In genomic region chr4:155040696-155041095, GRCm38 (mm10) we compare ENCODE assay signal across 11 mouse cellular contexts. TPM values are rescaled to one million over a fixed set of nuclear protein-coding genes. Genes with fewer than 3 reads are reported as not detected.
A peak's percentile ranks its signal among the peaks of the same experiment; 100 is the strongest.
DNase-seq lines count a peak whose midpoint lies in the region; ATAC-seq and TF ChIP-seq lines count a peak whose summit lies in the region.
"Had no signal": no experiment of that assay in that cellular context is flagged by ENCODE, and none has a peak within 500 bp of the region (broad histone marks: within the 10 kb centered on the region; RNA-seq: fewer than 3 reads in every experiment).

No protein-coding gene starts in this region.

- no peaks in the 10 kb centered on the region for H3K9me3 ChIP-seq in forebrain, embryonic 14.5 days (replicated peaks; ENCODE audit: control insufficient read depth, low read length)
- no peaks in the 10 kb centered on the region for H3K9me3 ChIP-seq in midbrain, embryonic 12.5 days
- H3K9me3 ChIP-seq: limb, embryonic 10.5 days; liver, embryonic 15.5 days had no signal

- peak overlapping the region; percentile 12; the same call in 1 of the 2 replicates for H3K4me2 ChIP-seq in forebrain, embryonic 14.5 days (ENCODE audit: low read length)
- H3K4me2 ChIP-seq in midbrain, embryonic 12.5 days (replicated peaks) = no peak overlapping the region
- H3K4me2 ChIP-seq: liver, embryonic 15.5 days had no signal

- no peak for ATAC-seq in cerebellum, adult (ENCODE audit: insufficient number of reproducible peaks, low FRiP score, low TSS enrichment)
- ATAC-seq in forebrain, embryonic 14.5 days = no peak
- no peak for ATAC-seq in midbrain, embryonic 12.5 days (ENCODE audit: low FRiP score, low read depth)

- no peaks in the 10 kb centered on the region for H3K36me3 ChIP-seq in forebrain, embryonic 14.5 days (ENCODE audit: control insufficient read depth, insufficient read depth, low read length)
- H3K36me3 ChIP-seq in midbrain, embryonic 12.5 days = no peaks in the 10 kb centered on the region
- H3K36me3 ChIP-seq: limb, embryonic 10.5 days; liver, embryonic 15.5 days had no signal

- peak overlapping the region; percentile 43; the same call in 1 of the 2 replicates for H3K9ac ChIP-seq in forebrain, embryonic 14.5 days (ENCODE audit: low read length)
- H3K9ac ChIP-seq in midbrain, embryonic 12.5 days (replicated peaks) = peak overlapping the region; percentile 37; the same call in 1 of the 2 replicates
- H3K9ac ChIP-seq: liver, embryonic 15.5 days had no signal

- no peaks in the 10 kb centered on the region for H3K27me3 ChIP-seq in cerebellum, adult 2 months (ENCODE audit: control insufficient read depth, insufficient read depth, low read length)
- H3K27me3 ChIP-seq in forebrain, embryonic 14.5 days (replicated peaks; ENCODE audit: control insufficient read depth, insufficient read depth, low read length) = peaks cover 32% of the 10 kb centered on the region
- peaks cover 63% of the 10 kb centered on the region for H3K27me3 ChIP-seq in midbrain, embryonic 12.5 days

- peak; percentile 63 to 75 for DNase-seq in cerebellum, adult 2 months
- peak; percentile 73 for DNase-seq in brain, adult 2 months (ENCODE audit: low read depth, low spot score)
- no peak for DNase-seq in forebrain, embryonic 14.5 days (ENCODE audit: low spot score)
- DNase-seq in ovary, postnatal 14 days (ENCODE audit: low spot score) = no peak
- no peak for DNase-seq in thymus, postnatal 14 days
- no peak for DNase-seq in testis, postnatal 14 days (ENCODE audit: low spot score)
- DNase-seq: kidney, adult 11 months had no signal

- TF ChIP-seq CTCF in cerebellum, adult 2 months (IDR thresholded peaks at IDR 0.05; ENCODE audit: borderline replicate concordance, insufficient read depth, low read depth, low read length) = no peak

- no peak for TF ChIP-seq POLR2A in cerebellum, adult 2 months (IDR thresholded peaks at IDR 0.05; ENCODE audit: borderline replicate concordance, insufficient read depth, low read length)

- 7% methylated on average over 6 of the region's 6 CpGs for WGBS in cerebellum, adult 2 months
- 34% methylated on average over 6 of the region's 6 CpGs for WGBS in forebrain, embryonic 14.5 days
- 50% methylated on average over 6 of the region's 6 CpGs for WGBS in midbrain, embryonic 12.5 days

- H3K27ac ChIP-seq in cerebellum, adult 2 months (ENCODE audit: insufficient read depth, low read length) = no peak overlapping the region
- H3K27ac ChIP-seq in forebrain, embryonic 14.5 days (ENCODE audit: low read depth, low read length) = no peak overlapping the region
- peak overlapping the region; percentile 50 for H3K27ac ChIP-seq in midbrain, embryonic 12.5 days (replicated peaks)
- H3K27ac ChIP-seq: limb, embryonic 10.5 days; liver, embryonic 15.5 days had no signal

- H3K4me3 ChIP-seq in cerebellum, adult 2 months (replicated peaks; ENCODE audit: insufficient read depth, low read depth, low read length) = no peak overlapping the region
- no peak overlapping the region for H3K4me3 ChIP-seq in forebrain, embryonic 14.5 days (ENCODE audit: low read depth, low read length)
- H3K4me3 ChIP-seq in midbrain, embryonic 12.5 days = no peak overlapping the region
- H3K4me3 ChIP-seq: limb, embryonic 10.5 days; liver, embryonic 15.5 days had no signal

- H3K4me1 ChIP-seq in cerebellum, adult 2 months (ENCODE audit: control insufficient read depth, insufficient read depth, low read length) = peaks cover 28% of the 10 kb centered on the region
- peaks cover 9% of the 10 kb centered on the region for H3K4me1 ChIP-seq in forebrain, embryonic 14.5 days (ENCODE audit: control insufficient read depth, insufficient read depth, low read length)
- peaks cover 29% of the 10 kb centered on the region for H3K4me1 ChIP-seq in midbrain, embryonic 12.5 days
- H3K4me1 ChIP-seq: liver, embryonic 15.5 days had no signal

RNA-seq across cellular contexts. Expression of gene Plch2, which starts 15.9 kb away (rescaled TPM):
- 149 and 180 TPM in 2 replicates for polyA plus RNA-seq in cerebellum, adult 2 months (2012; rRNA removed)
- polyA plus RNA-seq in forebrain, embryonic 14.5 days (2014; fragmentation: Nextera tagmentation; extraction: Ambion mirVana) = 6.2 and 7.4 TPM in 2 replicates
- polyA plus RNA-seq in midbrain, embryonic 12.5 days (2016; fragmentation: Nextera tagmentation; extraction: Ambion mirVana) = 3.6 and 3.7 TPM in 2 replicates
- polyA plus RNA-seq: liver, embryonic 15.5 days had no signal

RNA-seq across cellular contexts. Expression of gene Pex10, which starts 26.1 kb away (rescaled TPM):
- polyA plus RNA-seq in cerebellum, adult 2 months (2012; rRNA removed) = 32.0 and 38.1 TPM in 2 replicates
- polyA plus RNA-seq in forebrain, embryonic 14.5 days (2014; fragmentation: Nextera tagmentation; extraction: Ambion mirVana) = 4.2 and 4.9 TPM in 2 replicates
- 16.0 and 19.2 TPM in 2 replicates for polyA plus RNA-seq in midbrain, embryonic 12.5 days (2016; fragmentation: Nextera tagmentation; extraction: Ambion mirVana)

RNA-seq across cellular contexts. Expression of gene Rer1, which starts 45.5 kb away (rescaled TPM):
- polyA plus RNA-seq in cerebellum, adult 2 months (2012; rRNA removed) = 102 and 104 TPM in 2 replicates
- polyA plus RNA-seq in forebrain, embryonic 14.5 days (2014; fragmentation: Nextera tagmentation; extraction: Ambion mirVana) = 161 and 163 TPM in 2 replicates
- 122 and 132 TPM in 2 replicates for polyA plus RNA-seq in midbrain, embryonic 12.5 days (2016; fragmentation: Nextera tagmentation; extraction: Ambion mirVana)

RNA-seq across cellular contexts. Expression of gene Morn1, which starts 45.7 kb away (rescaled TPM):
- 15.6 and 18.7 TPM in 2 replicates for polyA plus RNA-seq in cerebellum, adult 2 months (2012; rRNA removed)
- polyA plus RNA-seq in forebrain, embryonic 14.5 days (2014; fragmentation: Nextera tagmentation; extraction: Ambion mirVana) = 7.1 and 10.6 TPM in 2 replicates
- 5.6 and 5.7 TPM in 2 replicates for polyA plus RNA-seq in midbrain, embryonic 12.5 days (2016; fragmentation: Nextera tagmentation; extraction: Ambion mirVana)

Comparison
In these comparisons a context has a peak if more than half of its experiments do, and no peak if none do; other contexts are left out.
1. DNase-seq: peak in cerebellum, adult 2 months (2 of 2) and brain, adult 2 months (single experiment); none in forebrain, embryonic 14.5 days (single experiment), ovary, postnatal 14 days (single experiment), thymus, postnatal 14 days (single experiment) and testis, postnatal 14 days (single experiment).
2. RNA of gene Plch2, which starts 15.9 kb away (polyA plus RNA-seq): 149 to 180 TPM in cerebellum, adult 2 months; 6.2 to 7.4 TPM in forebrain, embryonic 14.5 days and 3.6 to 3.7 TPM in midbrain, embryonic 12.5 days; every median in the first group is over 10 times any median in the second.